Mouse (Mus musculus) stomach, postnatal 0 days (tissue): Measurements from ENCODE around the gene Ahnak2.

Source experiments
- CTCF ChIP-seq: IDR thresholded peaks from 2 replicates; pipeline ENCODE4 v1.5.1; 2016; ENCODE audit warnings: antibody characterized with exemption, low read depth, mild to moderate bottlenecking, moderate library complexity
- EP300 ChIP-seq: optimal IDR thresholded peaks from 2 replicates; pipeline ENCODE3; 2016; ENCODE audit warnings: antibody characterized with exemption

DNA sequence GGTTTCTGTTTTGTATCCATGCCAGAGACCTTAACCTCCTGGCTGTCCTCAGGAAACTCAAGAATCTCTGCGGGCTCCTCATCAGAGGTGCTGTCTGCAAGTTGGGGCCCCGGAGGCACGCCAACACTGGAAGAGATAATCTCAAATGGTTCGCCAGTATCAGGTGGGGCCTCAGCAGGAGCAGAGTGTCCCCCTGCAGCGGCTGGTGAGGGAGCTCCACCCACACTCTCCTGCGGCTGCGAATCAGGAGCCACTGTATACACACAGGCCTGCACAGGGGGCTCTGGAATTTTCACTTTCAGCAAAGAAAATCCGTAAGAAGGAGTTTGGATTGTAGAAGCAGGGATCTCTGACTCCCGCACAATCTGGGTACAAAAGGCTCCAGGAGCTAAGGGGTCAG is 29.1 kb downstream of the Ahnak2 start:
- TF ChIP-seq CTCF = no peak
- TF ChIP-seq EP300 = no peak
